Mouse (Mus musculus) G1E (cell line): ENCODE results near the gene Aff3.

ENCODE experiments used
- CTCF ChIP-seq: IDR thresholded peaks from 2 replicates; pipeline ENCODE4 v1.5.1; 2012; ENCODE audit warnings: low read depth, low read length, inconsistent platforms, mixed read lengths
- GATA1 ChIP-seq: IDR thresholded peaks from 2 replicates; pipeline ENCODE4 v1.6.1; 2012; ENCODE audit warnings: borderline replicate concordance, low read length, inconsistent platforms, mixed read lengths
- GATA2 ChIP-seq: IDR thresholded peaks from 2 replicates; pipeline ENCODE4 v1.6.1; 2012; ENCODE audit warnings: low read depth, low read length, inconsistent platforms, borderline replicate concordance
- POLR2AphosphoS5 ChIP-seq: IDR thresholded peaks from 2 replicates; pipeline ENCODE4 v1.6.1; 2012; ENCODE audit warnings: low read depth, low read length, inconsistent platforms; ENCODE audit not compliant: insufficient replicate concordance
- TAL1 ChIP-seq: conservative IDR thresholded peaks from 2 replicates; pipeline ENCODE4 v1.6.1; 2012; ENCODE audit warnings: low read depth, low read length, inconsistent platforms, mixed read lengths

GRCm38 (mm10) chr1:38318614-38319013 is 346.1 kb downstream of the Aff3 start:
- TF ChIP-seq CTCF (no peak), TAL1 (no peak), GATA1 (no peak), GATA2 (no peak), POLR2AphosphoS5 (no peak)
